Mouse (Mus musculus): ENCODE data around the gene Prr36. TPM values are rescaled to one million over a fixed set of nuclear protein-coding genes. Genes with fewer than 3 reads are reported as not detected.

The Prr36 gene
- polyA plus RNA-seq, 1 experiment from 2014 or later, result 2.3 TPM

DNA sequence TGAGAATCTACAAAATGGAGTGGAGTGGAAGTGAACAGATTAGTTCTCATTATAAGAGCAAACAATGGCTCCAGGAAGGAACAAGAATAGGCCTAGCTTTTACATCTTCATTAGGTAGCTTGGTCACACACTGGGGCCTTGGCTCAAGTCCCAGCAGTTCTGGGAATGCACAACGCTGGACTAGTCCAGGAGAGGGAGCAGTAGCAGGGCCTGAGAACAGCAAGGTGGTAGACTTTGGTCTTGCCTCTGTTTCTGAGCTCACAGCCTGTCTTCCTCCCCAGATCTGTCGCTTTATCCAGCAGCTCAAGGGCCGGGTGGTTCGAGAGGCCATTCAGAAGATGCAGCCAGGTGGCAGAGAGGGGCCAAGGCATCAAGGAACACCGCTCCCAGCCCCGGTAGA is 36.7 kb upstream of the Prr36 start:
- Histone ChIP-seq H3K27me3 (no peaks in the 10 kb centered on the region), H3K4me1 (peaks cover 45% of the 10 kb centered on the region), H3K9ac (peak overlapping the region; percentile 49), H3K27ac (peak overlapping the region; percentile 95; the same call in 1 of the 2 replicates), H3K36me3 (peaks cover 46% of the 10 kb centered on the region), H3K4me2 (peak overlapping the region; percentile 76), H3K4me3 (peak overlapping the region; percentile 79), H3K9me3 (no peaks in the 10 kb centered on the region)
- 67% methylated on average over 6 of the region's 6 CpGs for WGBS
- ATAC-seq (ENCODE audit: insufficient number of reproducible peaks, insufficient read depth, low FRiP score, low TSS enrichment, low read depth), result no peak

GRCm38 (mm10) chr8:4252934-4253841 is 35.9 kb upstream of the Prr36 start, which contains the start of gene Snapc2:
Gene Snapc2, plus strand, starts transcription at chr8:4253080.
- under 1% methylated on average over 69 of the region's 69 CpGs for WGBS
- Histone ChIP-seq H3K4me1 (peaks cover 52% of the 10 kb centered on the region), H3K27ac (peak within 1 kb of the TSS; percentile 95), H3K36me3 (peaks cover 53% of the 10 kb centered on the region), H3K4me2 (peak within 1 kb of the TSS; percentile 76), H3K27me3 (no peaks in the 10 kb centered on the region; the same call in 1 of the 2 replicates), H3K9ac (peak within 1 kb of the TSS; percentile 89), H3K9me3 (no peaks in the 10 kb centered on the region), H3K4me3 (peak within 1 kb of the TSS; percentile 79)
- peak; percentile 87 for ATAC-seq (ENCODE audit: insufficient number of reproducible peaks, insufficient read depth, low FRiP score, low TSS enrichment, low read depth)

DNA sequence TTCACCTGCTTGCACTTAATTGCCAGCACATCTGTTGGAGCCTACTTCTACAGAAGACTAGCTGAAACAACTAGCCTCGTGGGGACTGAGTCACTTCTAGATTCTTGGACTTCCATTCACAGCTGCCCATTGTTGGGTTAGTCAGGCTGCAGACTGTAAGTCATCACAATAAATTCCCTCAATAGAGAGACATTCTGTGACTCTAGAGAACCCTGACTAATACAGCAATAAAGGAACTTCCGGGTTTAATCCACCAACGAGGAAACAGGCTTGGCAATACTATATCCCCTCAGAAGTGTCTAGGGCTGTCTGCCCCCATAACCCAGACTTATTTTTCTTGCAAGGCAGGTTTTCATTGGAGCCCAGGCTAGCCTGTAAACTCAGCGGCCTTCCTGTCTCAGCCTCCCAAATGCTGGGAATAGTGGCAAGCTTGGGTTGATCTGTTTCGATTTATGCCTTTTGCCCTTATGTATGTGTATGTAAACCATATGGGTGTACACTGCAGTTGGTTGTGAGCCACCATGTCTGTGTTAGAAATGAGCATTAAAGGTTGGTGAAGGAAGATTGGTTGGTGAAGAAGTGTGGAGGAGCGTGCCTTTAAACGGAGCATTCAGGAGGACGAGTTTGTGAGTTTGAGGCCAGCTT is 35.0 kb upstream of the Prr36 start:
- Histone ChIP-seq H3K9ac (peak overlapping the region; percentile 89), H3K27ac (peak overlapping the region; percentile 95; the same call in 1 of the 2 replicates), H3K36me3 (peaks cover 61% of the 10 kb centered on the region), H3K4me3 (peak overlapping the region; percentile 79), H3K4me2 (peak overlapping the region; percentile 76), H3K27me3 (no peaks in the 10 kb centered on the region; the same call in 1 of the 2 replicates), H3K9me3 (no peaks in the 10 kb centered on the region), H3K4me1 (peaks cover 45% of the 10 kb centered on the region)
- no peak for ATAC-seq (ENCODE audit: insufficient number of reproducible peaks, insufficient read depth, low FRiP score, low TSS enrichment, low read depth)
- WGBS, result 47% methylated on average over 8 of the region's 8 CpGs

- Histone ChIP-seq H3K4me2 (no peak overlapping the region), H3K4me1 (peaks cover 37% of the 10 kb centered on the region), H3K36me3 (peaks cover 61% of the 10 kb centered on the region), H3K9me3 (no peaks in the 10 kb centered on the region), H3K4me3 (no peak overlapping the region), H3K27me3 (no peaks in the 10 kb centered on the region; the same call in 1 of the 2 replicates), H3K27ac (no peak overlapping the region), H3K9ac (no peak overlapping the region)
- ATAC-seq (ENCODE audit: insufficient number of reproducible peaks, insufficient read depth, low FRiP score, low TSS enrichment, low read depth), result no peak
- 34% methylated on average over 26 of the region's 26 CpGs for WGBS
Measured at GRCm38 (mm10) chr8:4250306-4250970, 33.2 kb upstream of the Prr36 start.

DNA sequence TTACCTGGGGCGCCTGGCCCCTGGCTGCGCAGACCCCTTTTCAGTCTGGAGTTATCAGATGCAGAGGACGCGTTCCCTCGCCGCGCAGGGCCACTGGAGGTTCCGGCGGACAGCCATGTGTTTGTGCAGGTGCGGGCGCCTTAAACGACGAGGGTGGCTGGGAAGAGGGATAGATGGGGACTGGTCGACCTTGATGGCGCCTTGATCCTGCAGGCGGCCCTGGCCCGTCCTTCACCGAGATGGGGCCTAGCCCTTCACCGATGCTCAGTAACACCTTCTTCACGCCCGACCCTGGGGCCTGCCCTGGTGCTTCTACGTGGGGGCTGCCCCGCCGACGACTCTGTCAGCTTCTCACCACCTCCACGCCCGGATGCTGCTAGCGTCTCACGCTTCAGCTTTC is 32.0 kb upstream of the Prr36 start:
- H3K4me3 ChIP-seq, result no peak overlapping the region
- ATAC-seq (ENCODE audit: insufficient number of reproducible peaks, insufficient read depth, low FRiP score, low TSS enrichment, low read depth), result no peak
- 23% methylated on average over 29 of the region's 29 CpGs for WGBS
- no peak overlapping the region for H3K27ac ChIP-seq
- H3K9ac ChIP-seq, result peak overlapping the region; percentile 55
- no peaks in the 10 kb centered on the region; the same call in 1 of the 2 replicates for H3K27me3 ChIP-seq
- peaks cover 61% of the 10 kb centered on the region for H3K36me3 ChIP-seq
- H3K9me3 ChIP-seq, result no peaks in the 10 kb centered on the region
- H3K4me2 ChIP-seq, result no peak overlapping the region
- H3K4me1 ChIP-seq, result peaks cover 34% of the 10 kb centered on the region

DNA sequence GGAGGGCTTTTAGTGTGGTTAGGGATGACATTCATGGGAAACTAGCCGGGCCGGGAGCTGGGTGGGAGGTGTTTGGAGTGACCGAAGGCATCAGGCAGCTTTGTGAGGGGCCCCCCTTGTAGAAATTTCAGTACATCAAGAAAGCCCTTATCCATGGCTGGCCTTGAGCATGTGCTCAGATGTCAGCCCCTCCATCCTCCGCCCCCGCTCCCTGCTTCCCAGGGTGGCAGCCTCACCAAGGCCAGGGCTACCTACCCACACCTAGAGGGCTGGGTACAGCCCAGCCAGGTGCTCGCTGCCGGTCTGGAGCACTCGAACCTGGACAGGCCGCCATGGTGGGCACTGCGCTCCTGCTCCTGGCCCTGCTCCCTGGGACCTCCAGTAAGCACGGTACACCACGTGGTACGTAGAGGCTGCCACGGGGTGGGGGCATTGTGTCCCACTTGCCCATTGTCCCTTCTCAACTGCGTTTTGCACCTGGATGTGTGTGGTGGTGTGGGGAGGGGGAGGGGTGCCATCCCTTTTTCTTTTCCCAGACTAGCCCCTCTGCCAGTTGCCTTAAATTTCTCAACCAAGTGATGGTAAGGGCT is 30.8 kb upstream of the Prr36 start, which contains the start of gene Tgfbr3l:
Tgfbr3l (plus strand) TSS at position 264 of the 590 bp plus-strand sequence.
- no peak within 1 kb of the TSS for H3K4me2 ChIP-seq

GRCm38 (mm10) chr8:4247241-4247640 is 30.0 kb upstream of the Prr36 start:
- Histone ChIP-seq H3K4me3 (no peak overlapping the region), H3K27ac (no peak overlapping the region), H3K9ac (no peak overlapping the region), H3K4me1 (peaks cover 22% of the 10 kb centered on the region), H3K4me2 (no peak overlapping the region), H3K36me3 (peaks cover 80% of the 10 kb centered on the region), H3K27me3 (no peaks in the 10 kb centered on the region; the same call in 1 of the 2 replicates), H3K9me3 (no peaks in the 10 kb centered on the region)
- 92% methylated on average over 8 of the region's 8 CpGs for WGBS
- ATAC-seq (ENCODE audit: insufficient number of reproducible peaks, insufficient read depth, low FRiP score, low TSS enrichment, low read depth), result no peak

More for the DNA sequence above, 30.8 kb upstream of the Prr36 start, which contains the start of gene Tgfbr3l:
- Histone ChIP-seq H3K36me3 (peaks cover 72% of the 10 kb centered on the region), H3K9me3 (no peaks in the 10 kb centered on the region), H3K4me3 (no peak within 1 kb of the TSS), H3K4me1 (peaks cover 26% of the 10 kb centered on the region), H3K9ac (peak within 1 kb of the TSS; percentile 55), H3K27ac (no peak within 1 kb of the TSS; the same call in 1 of the 2 replicates), H3K27me3 (no peaks in the 10 kb centered on the region; the same call in 1 of the 2 replicates)
- no peak for ATAC-seq (ENCODE audit: insufficient number of reproducible peaks, insufficient read depth, low FRiP score, low TSS enrichment, low read depth)
- 86% methylated on average over 15 of the region's 15 CpGs for WGBS

DNA sequence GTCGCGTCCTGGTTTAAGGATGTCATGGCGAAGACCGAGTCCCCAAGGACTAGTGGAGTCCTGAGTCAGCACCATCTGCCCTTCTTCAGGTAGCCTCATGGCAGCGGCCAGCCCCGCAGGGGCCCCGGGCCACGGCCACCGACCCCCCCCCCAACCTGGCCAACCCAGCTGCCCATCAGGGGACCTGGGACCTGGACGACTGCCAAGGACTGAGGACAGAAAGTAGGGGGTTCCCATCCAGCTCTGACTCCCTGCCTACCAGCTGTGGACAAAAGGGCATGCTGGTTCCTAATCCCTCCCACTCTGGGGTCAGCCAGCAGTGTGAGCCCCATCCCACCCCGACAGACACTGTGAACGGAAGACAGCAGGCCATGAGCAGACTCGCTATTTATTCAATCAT is 28.5 kb upstream of the Prr36 start:
- no peak for ATAC-seq (ENCODE audit: insufficient number of reproducible peaks, insufficient read depth, low FRiP score, low TSS enrichment, low read depth)
- H3K4me3 ChIP-seq, result no peak overlapping the region
- no peaks in the 10 kb centered on the region for H3K9me3 ChIP-seq
- WGBS, result 92% methylated on average over 13 of the region's 13 CpGs
- H3K27me3 ChIP-seq, result no peaks in the 10 kb centered on the region; the same call in 1 of the 2 replicates
- H3K4me1 ChIP-seq, result peaks cover 23% of the 10 kb centered on the region
- H3K27ac ChIP-seq, result no peak overlapping the region
- H3K9ac ChIP-seq, result no peak overlapping the region
- H3K36me3 ChIP-seq, result peaks cover 87% of the 10 kb centered on the region
- no peak overlapping the region for H3K4me2 ChIP-seq

DNA sequence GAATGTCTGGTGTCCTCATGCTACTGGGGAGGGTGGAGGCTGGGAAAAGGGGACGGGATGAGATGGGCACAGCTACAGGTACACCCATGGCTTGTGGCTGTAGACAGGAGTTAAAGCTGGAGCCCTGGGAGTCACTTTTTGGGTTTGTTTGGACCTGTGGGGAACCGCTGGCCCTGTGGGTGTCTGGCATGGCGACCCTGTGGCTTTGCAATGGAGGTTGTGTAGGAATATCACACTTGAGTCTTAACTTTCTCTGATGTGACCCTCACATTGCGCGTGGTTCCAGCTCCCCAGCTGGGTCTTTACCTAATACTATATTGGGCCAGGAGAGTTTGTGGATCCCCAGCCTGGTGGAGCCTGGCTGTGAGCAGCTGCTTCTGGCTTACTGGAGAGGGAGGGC is 27.8 kb upstream of the Prr36 start:
- Histone ChIP-seq H3K27ac (no peak overlapping the region), H3K36me3 (peaks cover 84% of the 10 kb centered on the region), H3K4me2 (no peak overlapping the region), H3K9ac (peak overlapping the region; percentile 11; the same call in 1 of the 2 replicates), H3K4me3 (no peak overlapping the region), H3K9me3 (no peaks in the 10 kb centered on the region), H3K4me1 (peaks cover 25% of the 10 kb centered on the region), H3K27me3 (no peaks in the 10 kb centered on the region; the same call in 1 of the 2 replicates)
- 95% methylated on average over 5 of the region's 5 CpGs for WGBS
- no peak for ATAC-seq (ENCODE audit: insufficient number of reproducible peaks, insufficient read depth, low FRiP score, low TSS enrichment, low read depth)

- ATAC-seq (ENCODE audit: insufficient number of reproducible peaks, insufficient read depth, low FRiP score, low TSS enrichment, low read depth), result no peak
- peak overlapping the region; percentile 97 for H3K27ac ChIP-seq
- WGBS, result 13% methylated on average over 19 of the region's 19 CpGs
Measured at GRCm38 (mm10) chr8:4239193-4239890, 22.1 kb upstream of the Prr36 start.

More at GRCm38 (mm10) chr8:4239193-4239890, 22.1 kb upstream of the Prr36 start:
- H3K27me3 ChIP-seq, result no peaks in the 10 kb centered on the region
- H3K4me3 ChIP-seq, result peak overlapping the region; percentile 79
- H3K9ac ChIP-seq, result peak overlapping the region; percentile 85
- peak overlapping the region; percentile 89 for H3K4me2 ChIP-seq
- H3K36me3 ChIP-seq, result peaks cover 28% of the 10 kb centered on the region
- H3K4me1 ChIP-seq, result peaks cover 25% of the 10 kb centered on the region
- no peaks in the 10 kb centered on the region for H3K9me3 ChIP-seq

Measured in embryonic facial prominence, embryonic 13.5 days (tissue).